Comparison of ENCODE assay signal across 24 mouse cellular contexts in the genomic region with DNA sequence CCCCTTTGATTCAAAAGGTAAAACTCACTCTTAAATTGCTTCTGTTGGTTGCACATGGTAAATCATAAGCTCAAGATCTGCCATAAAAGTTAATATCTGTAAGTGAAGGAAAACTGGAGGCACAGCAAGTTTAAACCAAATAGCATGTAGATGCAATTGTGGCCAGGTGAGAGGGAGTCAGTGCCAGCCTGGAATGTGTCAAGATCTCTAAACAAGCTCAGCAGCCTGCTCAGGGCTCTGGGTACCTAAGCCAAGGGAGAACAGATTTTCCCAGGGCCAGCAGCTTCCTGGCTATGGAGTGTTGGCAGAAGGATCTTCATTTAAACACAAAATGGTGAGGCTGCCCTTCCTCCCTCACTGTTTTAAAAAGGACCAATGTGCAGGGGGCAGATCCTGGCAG.
DNase-seq lines count a peak whose midpoint lies in the region; ATAC-seq and TF ChIP-seq lines count a peak whose summit lies in the region.
"Had no signal": no experiment of that assay in that cellular context is flagged by ENCODE, and none has a peak within 500 bp of the region (broad histone marks: within the 10 kb centered on the region; RNA-seq: fewer than 3 reads in every experiment).

No protein-coding gene starts in this region.

- no peak overlapping the region for H3K9ac ChIP-seq in kidney, embryonic 16.5 days (replicated peaks; ENCODE audit: low read length)
- no peak overlapping the region for H3K9ac ChIP-seq in lung, postnatal 0 days (replicated peaks; ENCODE audit: low read depth)
- H3K9ac ChIP-seq: limb, embryonic 15.5 days; liver, embryonic 14.5 days; lung, embryonic 15.5 days; neural tube, embryonic 13.5 days; stomach, embryonic 15.5 days had no signal

- no peak overlapping the region for H3K4me3 ChIP-seq in kidney, embryonic 16.5 days (ENCODE audit: low read length)
- H3K4me3 ChIP-seq in lung, postnatal 0 days (ENCODE audit: low read depth, low read length): no peak overlapping the region
- H3K4me3 ChIP-seq: embryonic facial prominence, embryonic 10.5 days; heart, embryonic 10.5 days; limb, embryonic 15.5 days; lung, embryonic 15.5 days; myocyte; neural tube, embryonic 13.5 days; stomach, embryonic 15.5 days had no signal

- H3K36me3 ChIP-seq in kidney, embryonic 16.5 days (ENCODE audit: insufficient read depth, low read length): peaks cover 4% of the 10 kb centered on the region; the same call in 1 of the 2 replicates
- no peaks in the 10 kb centered on the region for H3K36me3 ChIP-seq in lung, postnatal 0 days (ENCODE audit: insufficient read depth, low read length)
- H3K36me3 ChIP-seq: embryonic facial prominence, embryonic 10.5 days; neural tube, embryonic 13.5 days; stomach, embryonic 15.5 days had no signal

- peaks cover 12% of the 10 kb centered on the region for H3K4me1 ChIP-seq in kidney, embryonic 16.5 days (ENCODE audit: insufficient read depth, low read length)
- no peaks in the 10 kb centered on the region for H3K4me1 ChIP-seq in lung, postnatal 0 days (ENCODE audit: insufficient read depth, low read depth, low read length)
- H3K4me1 ChIP-seq: embryonic facial prominence, embryonic 10.5 days; heart, embryonic 10.5 days; limb, embryonic 15.5 days; lung, embryonic 15.5 days; neural tube, embryonic 13.5 days; stomach, embryonic 15.5 days had no signal

- no peak overlapping the region for H3K4me2 ChIP-seq in kidney, embryonic 16.5 days (replicated peaks; ENCODE audit: low read depth, low read length)
- H3K4me2 ChIP-seq in lung, postnatal 0 days (replicated peaks; ENCODE audit: low read depth, low read length): no peak overlapping the region
- H3K4me2 ChIP-seq: limb, embryonic 15.5 days; lung, embryonic 15.5 days; neural tube, embryonic 13.5 days; stomach, embryonic 15.5 days had no signal

- H3K27ac ChIP-seq in kidney, embryonic 16.5 days (ENCODE audit: low read length): peak overlapping the region; percentile 41
- H3K27ac ChIP-seq in lung, postnatal 0 days (ENCODE audit: low read length): no peak overlapping the region
- H3K27ac ChIP-seq: embryonic facial prominence, embryonic 10.5 days; heart, embryonic 10.5 days; limb, embryonic 15.5 days; liver, embryonic 14.5 days; lung, embryonic 15.5 days; neural tube, embryonic 13.5 days; stomach, embryonic 15.5 days had no signal

- no peaks in the 10 kb centered on the region for H3K9me3 ChIP-seq in kidney, embryonic 16.5 days (ENCODE audit: low read length)
- no peaks in the 10 kb centered on the region for H3K9me3 ChIP-seq in lung, postnatal 0 days (ENCODE audit: low read length)
- H3K9me3 ChIP-seq: embryonic facial prominence, embryonic 10.5 days; heart, embryonic 10.5 days; limb, embryonic 15.5 days; lung, embryonic 15.5 days; neural tube, embryonic 13.5 days; stomach, embryonic 15.5 days had no signal

- no peak for TF ChIP-seq EP300 in lung, postnatal 0 days (IDR thresholded peaks at IDR 0.05)

- peak; percentile 28 for DNase-seq in heart, adult 11 months
- no peak for DNase-seq in heart, postnatal 4 days
- peak; percentile 38 for DNase-seq in kidney, adult 18-20 months
- peak; percentile 20 to 49 for DNase-seq in kidney, postnatal 4 days
- no peak for DNase-seq in lung, postnatal 0 days (ENCODE audit: low spot score)
- DNase-seq: adrenal gland, adult 2 months; B cell, adult 2 months; cerebellum, adult 18-20 months; left cerebral cortex, postnatal 4 days; lung, postnatal 4 days; retina, postnatal 1 day; thymus, postnatal 25 days had no signal

- no peak for TF ChIP-seq CTCF in lung, postnatal 0 days (IDR thresholded peaks at IDR 0.05)

- ATAC-seq in kidney, embryonic 16.5 days (ENCODE audit: low FRiP score, low TSS enrichment): peak; percentile 63; the same call in 1 of the 2 replicates
- ATAC-seq in megakaryocyte progenitor cell, adult 5-6 weeks (replicated peaks; ENCODE audit: poor library complexity): no peak
- no peak for ATAC-seq in lung, postnatal 0 days
- ATAC-seq: hindbrain, embryonic 16.5 days; midbrain, embryonic 16.5 days had no signal

- H3K27me3 ChIP-seq in kidney, embryonic 16.5 days (ENCODE audit: insufficient read depth, low read length): no peaks in the 10 kb centered on the region
- no peaks in the 10 kb centered on the region for H3K27me3 ChIP-seq in lung, postnatal 0 days (replicated peaks; ENCODE audit: insufficient read depth, low read length)
- H3K27me3 ChIP-seq: limb, embryonic 15.5 days; lung, embryonic 15.5 days; neural tube, embryonic 13.5 days; stomach, embryonic 15.5 days had no signal

Comparison
In these comparisons a context has a peak if more than half of its experiments do, and no peak if none do; other contexts are left out.
1. DNase-seq: peak in heart, adult 11 months (single experiment), kidney, adult 18-20 months (single experiment) and kidney, postnatal 4 days (2 of 2); none in heart, postnatal 4 days (single experiment) and lung, postnatal 0 days (single experiment).